Comparison of ENCODE assay signal across 20 mouse cellular contexts in genomic region chr15:61717216-61717615, GRCm38 (mm10).
DNase-seq lines count a peak whose midpoint lies in the region; TF ChIP-seq lines count a peak whose summit lies in the region.
"Had no signal": no experiment of that assay in that cellular context is flagged by ENCODE, and none has a peak within 500 bp of the region (broad histone marks: within the 10 kb centered on the region; RNA-seq: fewer than 3 reads in every experiment).

No protein-coding gene starts in this region.

- TF ChIP-seq CTCF in lung, adult 2 months (IDR thresholded peaks at IDR 0.05; ENCODE audit: insufficient read depth, low read length), result no peak

- peaks cover 2% of the 10 kb centered on the region; the same call in 1 of the 2 replicates for H3K4me1 ChIP-seq in lung, adult 2 months (ENCODE audit: control insufficient read depth, insufficient read depth, low read length)
- H3K4me1 ChIP-seq: embryonic facial prominence, embryonic 15.5 days; forebrain, embryonic 15.5 days; hindbrain, embryonic 12.5 days had no signal

- peak; percentile 70 for DNase-seq in heart, adult 11 months
- no peak for DNase-seq in heart, postnatal 36 days
- peak; percentile 4 to 18 for DNase-seq in lung, adult 18-20 months
- no peak for DNase-seq in lung, adult 2 months
- DNase-seq in lung, postnatal 14 days, result peak; percentile 1
- DNase-seq in layer of hippocampus, adult 18-20 months (ENCODE audit: low spot score in 2 of 2), result no peak
- no peak for DNase-seq in neural tube, embryonic 10.5 days (ENCODE audit: extremely low spot score, low spot score)
- DNase-seq: adrenal gland, postnatal 10 days; B cell, adult 2 months; cerebellum, adult 11 months; cerebellum, adult 8-10 months; cerebellum, postnatal 14 days; embryo, embryonic 11 days; gastrocnemius, postnatal 36 days; heart, postnatal 4 days had no signal

- WGBS in lung, adult 2 months, result 69% methylated on average over 1 of the region's 1 CpGs

- intact Hi-C loops in heart, postnatal 36 days (cut with DNase I), result no loop called here

- no peak overlapping the region for H3K4me3 ChIP-seq in lung, adult 2 months (replicated peaks; ENCODE audit: extremely low read depth, low read depth, low read length)
- H3K4me3 ChIP-seq: embryonic facial prominence, embryonic 15.5 days; erythroblast, embryonic 14.5 days; forebrain, embryonic 15.5 days; heart, adult 2 months; hindbrain, embryonic 12.5 days had no signal

- TF ChIP-seq POLR2A in lung, adult 2 months (IDR thresholded peaks at IDR 0.05; ENCODE audit: borderline replicate concordance, extremely low read depth, low read depth, low read length), result no peak

Comparison
In these comparisons a context has a peak if more than half of its experiments do, and no peak if none do; other contexts are left out.
1. DNase-seq: peak in heart, adult 11 months (single experiment), lung, adult 18-20 months (2 of 2) and lung, postnatal 14 days (single experiment); none in heart, postnatal 36 days (0 of 2), lung, adult 2 months (single experiment), layer of hippocampus, adult 18-20 months (0 of 2) and neural tube, embryonic 10.5 days (single experiment).